Mouse (Mus musculus) urinary bladder, postnatal 10 days (tissue): ENCODE measurements around the gene Gm21117.
"Not testable (repeated sequence)": the region's sequence is repeated elsewhere in the genome, so short reads cannot be mapped to it uniquely, and the experiment has no call there.

Source experiments
- DNase-seq: peaks from one replicate; pipeline ENCODE4 v3.0.0; 2022; ENCODE audit warnings: low spot score

Gene Gm21117

DNA sequence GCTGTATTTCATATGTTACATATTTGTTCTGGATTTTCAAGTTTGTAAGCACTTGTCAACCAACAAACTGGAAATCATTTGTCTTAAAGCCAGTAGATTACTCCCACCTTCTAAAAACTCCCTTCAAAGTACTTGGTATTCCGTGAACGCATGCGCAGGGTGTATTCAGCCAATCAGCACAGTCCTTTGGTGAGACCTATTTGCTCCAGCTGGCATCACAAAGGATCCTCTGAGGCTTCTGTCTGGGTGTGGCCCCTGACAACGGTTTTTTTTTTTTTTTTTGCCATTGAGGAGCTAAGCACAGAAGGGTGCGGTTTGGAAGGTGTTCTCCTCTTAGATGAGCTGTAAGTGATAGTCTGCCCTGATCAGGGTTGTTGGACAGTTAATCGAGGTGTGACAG, at the start of gene Gm21117:
Gm21117 (plus strand) TSS at position 301 of the 400 bp plus-strand sequence.
- not testable (repeated sequence) for DNase-seq
